Mouse (Mus musculus): ENCODE measurements around the gene Fgf15.

DNA sequence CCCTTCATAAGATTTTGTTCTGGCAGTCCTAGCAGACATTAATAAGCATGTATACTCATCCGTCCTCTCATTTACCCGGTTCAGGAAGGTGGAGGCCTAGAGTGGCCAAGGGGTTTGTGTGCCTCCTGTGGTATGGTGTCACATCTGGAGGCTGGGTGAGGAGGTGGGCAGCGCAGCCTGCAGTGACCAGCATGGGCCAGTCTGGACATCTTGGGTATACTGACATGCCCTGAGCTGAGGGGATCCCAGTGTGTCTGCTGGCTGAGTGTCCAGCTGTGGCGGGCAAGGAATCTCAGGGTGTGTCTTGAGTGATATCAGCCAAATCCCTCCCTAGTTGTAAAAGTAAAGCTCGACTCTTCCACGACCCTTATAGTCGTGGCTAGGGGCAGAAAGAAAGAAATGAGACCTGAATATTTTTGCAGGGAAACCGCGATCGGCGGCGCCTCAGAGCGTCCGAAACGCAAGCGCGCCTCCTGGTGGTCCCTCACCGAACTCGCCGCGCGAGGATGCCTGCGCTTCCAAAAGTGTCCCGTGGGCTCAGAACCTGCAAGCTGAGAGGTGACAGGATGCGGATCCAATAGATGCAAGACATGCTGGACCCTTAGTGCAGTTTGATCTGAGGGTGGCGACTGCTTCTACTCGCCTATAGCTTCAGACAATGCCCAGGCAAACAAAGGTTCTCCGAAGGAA lies 10.5 kb downstream of the Fgf15 start:
- no peak for TF ChIP-seq GATA1 (IDR thresholded peaks at IDR 0.05; ENCODE audit: low read length)
- TF ChIP-seq TAL1 (IDR thresholded peaks at IDR 0.05; ENCODE audit: low read length): no peak
